Mouse (Mus musculus): Measurements from ENCODE around the gene Mpzl2. TPM values are rescaled to one million over a fixed set of nuclear protein-coding genes. Genes with fewer than 3 reads are reported as not detected.

The Mpzl2 gene
- polyA plus RNA-seq, 1 experiment from 2014 or later = 19.7 TPM

- H3K36me3 ChIP-seq = no peaks in the 10 kb centered on the region
- H3K4me2 ChIP-seq (replicated peaks) = no peak within 1 kb of the TSS
- no peak for ATAC-seq (ENCODE audit: low FRiP score, low read depth)
- H3K9me3 ChIP-seq = no peaks in the 10 kb centered on the region
- H3K27me3 ChIP-seq = no peaks in the 10 kb centered on the region
- no peak within 1 kb of the TSS for H3K4me3 ChIP-seq
- H3K27ac ChIP-seq = no peak within 1 kb of the TSS
- H3K9ac ChIP-seq = no peak within 1 kb of the TSS
- 85% methylated on average over 19 of the region's 19 CpGs for WGBS
- no peaks in the 10 kb centered on the region for H3K4me1 ChIP-seq
Observed at GRCm38 (mm10) chr9:45009180-45010078, 30.2 kb upstream of the Mpzl2 start, which contains the start of gene Cd3e. Gene Cd3e, minus strand, starts transcription at chr9:45009627.

DNA sequence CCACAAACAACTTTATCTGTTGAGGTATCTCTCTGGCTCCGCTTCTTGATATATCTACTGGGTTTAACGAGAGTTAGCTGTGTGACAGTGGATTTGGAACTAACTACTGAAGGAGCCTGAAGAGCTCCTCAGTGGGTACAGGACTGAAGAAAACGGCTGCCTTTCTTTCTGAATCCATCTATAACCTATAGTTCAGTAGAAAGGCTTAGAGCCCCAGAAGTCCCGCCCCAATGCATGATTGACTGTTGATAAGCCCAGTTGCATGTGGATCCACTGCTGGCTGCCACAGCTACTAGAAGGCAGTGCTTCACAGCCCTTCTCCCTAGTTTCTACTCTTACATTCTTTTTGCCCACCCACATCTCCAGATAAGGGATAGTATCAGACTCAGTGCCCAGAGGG is 29.1 kb upstream of the Mpzl2 start:
- no peak overlapping the region for H3K27ac ChIP-seq
- 74% methylated on average over 4 of the region's 4 CpGs for WGBS
- no peaks in the 10 kb centered on the region for H3K9me3 ChIP-seq
- no peak overlapping the region for H3K4me3 ChIP-seq
- H3K36me3 ChIP-seq = no peaks in the 10 kb centered on the region
- no peaks in the 10 kb centered on the region for H3K27me3 ChIP-seq
- H3K9ac ChIP-seq = no peak overlapping the region
- no peak overlapping the region for H3K4me2 ChIP-seq (replicated peaks)
- H3K4me1 ChIP-seq = no peaks in the 10 kb centered on the region
- no peak for ATAC-seq (ENCODE audit: low FRiP score, low read depth)

- H3K4me2 ChIP-seq (replicated peaks) = no peak overlapping the region
- H3K9me3 ChIP-seq = no peaks in the 10 kb centered on the region
- H3K27me3 ChIP-seq = no peaks in the 10 kb centered on the region
- WGBS = 45% methylated on average over 6 of the region's 6 CpGs
- no peak overlapping the region for H3K9ac ChIP-seq
- no peak overlapping the region for H3K4me3 ChIP-seq
- no peaks in the 10 kb centered on the region for H3K4me1 ChIP-seq
- no peak overlapping the region for H3K27ac ChIP-seq
- no peak for ATAC-seq (ENCODE audit: low FRiP score, low read depth)
- H3K36me3 ChIP-seq = no peaks in the 10 kb centered on the region
Observed at GRCm38 (mm10) chr9:45011291-45011690, 28.3 kb upstream of the Mpzl2 start.

DNA sequence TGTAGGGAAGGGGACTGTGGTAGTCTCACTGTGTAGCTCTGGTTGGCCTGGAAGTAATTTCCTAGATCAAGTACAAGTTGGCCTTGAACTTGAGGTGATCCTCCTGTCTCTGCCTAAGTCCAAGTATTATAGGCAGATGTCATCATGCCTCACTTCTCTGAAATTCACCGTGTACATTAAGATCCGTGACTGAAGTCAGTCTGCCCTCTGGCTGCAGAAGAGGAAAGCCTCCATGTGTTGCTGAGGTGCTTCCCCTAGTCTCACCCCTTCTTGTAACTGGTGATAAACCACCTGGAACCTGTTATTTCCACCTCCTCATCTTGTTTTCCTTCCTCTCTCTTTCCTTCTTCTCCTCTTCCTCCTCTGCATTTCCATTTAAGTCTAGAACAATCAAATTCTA is 24.7 kb upstream of the Mpzl2 start:
- H3K4me2 ChIP-seq (replicated peaks) = no peak overlapping the region
- H3K36me3 ChIP-seq = no peaks in the 10 kb centered on the region
- H3K9me3 ChIP-seq = no peaks in the 10 kb centered on the region
- no peaks in the 10 kb centered on the region for H3K27me3 ChIP-seq
- no peak overlapping the region for H3K27ac ChIP-seq
- no peak for ATAC-seq (ENCODE audit: low FRiP score, low read depth)
- H3K9ac ChIP-seq = no peak overlapping the region
- no peaks in the 10 kb centered on the region for H3K4me1 ChIP-seq
- no peak overlapping the region for H3K4me3 ChIP-seq
- 46% methylated on average over 2 of the region's 2 CpGs for WGBS

DNA sequence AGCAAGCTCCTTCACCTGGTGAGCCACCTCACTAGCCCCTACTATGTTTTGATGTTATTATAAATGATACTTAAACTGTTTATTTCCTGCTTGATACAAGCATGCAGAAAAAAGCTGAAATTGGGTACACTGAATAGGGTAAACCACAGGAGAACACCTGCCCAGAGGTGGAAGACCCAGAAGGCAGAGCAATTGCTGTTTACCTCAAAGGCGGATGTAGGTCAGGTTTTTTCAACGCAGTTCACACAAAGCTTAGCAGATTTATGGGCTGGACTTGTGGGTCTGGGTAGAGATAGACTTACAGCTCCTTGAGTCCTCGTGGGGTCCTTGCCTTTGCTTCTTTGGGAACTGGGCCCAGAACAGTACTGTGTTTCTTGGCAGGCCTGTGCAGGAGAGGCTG is 23.8 kb upstream of the Mpzl2 start:
- no peaks in the 10 kb centered on the region for H3K36me3 ChIP-seq
- no peak overlapping the region for H3K27ac ChIP-seq
- no peaks in the 10 kb centered on the region for H3K4me1 ChIP-seq
- no peak overlapping the region for H3K4me3 ChIP-seq
- H3K4me2 ChIP-seq (replicated peaks) = no peak overlapping the region
- no peaks in the 10 kb centered on the region for H3K27me3 ChIP-seq
- H3K9me3 ChIP-seq = no peaks in the 10 kb centered on the region
- no peak overlapping the region for H3K9ac ChIP-seq
- WGBS = 65% methylated on average over 3 of the region's 3 CpGs
- ATAC-seq (ENCODE audit: low FRiP score, low read depth) = no peak

DNA sequence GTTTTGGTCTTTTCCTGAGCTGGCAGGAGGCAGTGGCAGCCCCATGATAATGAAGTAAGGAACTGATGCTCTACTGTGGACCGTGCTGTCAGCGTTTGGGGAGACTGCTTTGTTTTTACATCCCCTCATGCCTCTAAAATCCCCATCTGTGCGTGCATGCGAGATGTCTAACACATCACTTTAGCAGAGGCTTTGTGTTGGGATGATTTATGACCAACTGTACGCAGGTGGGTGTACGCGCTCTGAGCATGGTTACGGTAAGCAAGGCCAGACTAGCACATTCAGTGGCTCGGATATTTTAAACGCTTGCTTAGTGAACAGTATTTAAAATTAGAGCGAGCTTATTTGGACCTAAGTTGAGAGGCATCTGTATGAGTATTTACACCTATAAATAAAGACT is 21.6 kb upstream of the Mpzl2 start:
- Histone ChIP-seq H3K4me2 (replicated peaks) (no peak overlapping the region), H3K9ac (no peak overlapping the region), H3K4me1 (no peaks in the 10 kb centered on the region), H3K36me3 (no peaks in the 10 kb centered on the region), H3K27ac (no peak overlapping the region), H3K4me3 (no peak overlapping the region), H3K9me3 (no peaks in the 10 kb centered on the region), H3K27me3 (no peaks in the 10 kb centered on the region)
- 69% methylated on average over 11 of the region's 11 CpGs for WGBS
- no peak for ATAC-seq (ENCODE audit: low FRiP score, low read depth)

DNA sequence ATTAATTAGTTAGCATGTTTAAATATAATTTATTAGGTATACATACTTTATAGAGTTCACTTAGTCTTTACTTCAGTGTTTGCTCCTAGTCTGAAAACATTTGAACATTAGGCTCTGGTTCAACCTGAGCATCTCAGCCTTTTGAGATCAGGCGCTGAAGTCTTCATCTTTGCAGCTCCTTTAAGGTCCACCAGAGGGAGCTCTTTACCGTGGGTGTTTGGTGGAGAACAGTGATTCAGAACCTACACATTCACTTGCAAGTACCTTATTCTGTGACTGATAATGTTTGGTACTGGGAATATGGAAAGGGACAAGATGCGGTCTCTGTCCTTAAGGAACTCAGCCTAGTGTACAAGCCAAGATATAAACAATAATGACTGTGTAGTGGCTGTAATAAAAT is 16.8 kb upstream of the Mpzl2 start:
- Histone ChIP-seq H3K4me2 (replicated peaks) (no peak overlapping the region), H3K4me3 (no peak overlapping the region), H3K36me3 (no peaks in the 10 kb centered on the region), H3K9me3 (no peaks in the 10 kb centered on the region), H3K4me1 (no peaks in the 10 kb centered on the region), H3K27ac (no peak overlapping the region), H3K27me3 (no peaks in the 10 kb centered on the region), H3K9ac (no peak overlapping the region)
- ATAC-seq (ENCODE audit: low FRiP score, low read depth) = no peak
- 14% methylated on average over 3 of the region's 3 CpGs for WGBS

DNA sequence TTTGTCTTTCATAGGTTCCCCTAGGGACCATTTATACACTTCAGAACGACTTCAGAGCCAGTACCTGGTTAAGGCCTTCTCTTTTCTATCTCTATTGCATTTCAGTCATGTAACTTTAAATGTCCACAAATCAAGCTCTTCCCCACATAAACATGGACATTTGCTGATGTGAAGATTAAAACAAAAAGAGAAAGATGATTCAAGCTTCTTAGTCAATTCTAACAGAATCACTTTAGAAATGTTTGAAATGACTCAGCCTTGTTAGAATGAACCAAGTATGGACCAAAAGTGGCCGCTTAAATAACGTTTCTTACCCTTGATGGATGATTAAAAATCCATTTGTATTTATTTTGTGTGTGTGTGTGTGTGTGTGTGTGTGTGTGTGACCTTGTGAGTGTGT is 16.0 kb upstream of the Mpzl2 start:
- WGBS = 61% methylated on average over 3 of the region's 3 CpGs
- no peak overlapping the region for H3K27ac ChIP-seq
- no peaks in the 10 kb centered on the region for H3K4me1 ChIP-seq
- H3K9ac ChIP-seq = no peak overlapping the region
- H3K4me2 ChIP-seq (replicated peaks) = no peak overlapping the region
- no peaks in the 10 kb centered on the region for H3K9me3 ChIP-seq
- no peak for ATAC-seq (ENCODE audit: low FRiP score, low read depth)
- H3K36me3 ChIP-seq = no peaks in the 10 kb centered on the region
- H3K4me3 ChIP-seq = no peak overlapping the region
- no peaks in the 10 kb centered on the region; the same call in 1 of the 2 replicates for H3K27me3 ChIP-seq

DNA sequence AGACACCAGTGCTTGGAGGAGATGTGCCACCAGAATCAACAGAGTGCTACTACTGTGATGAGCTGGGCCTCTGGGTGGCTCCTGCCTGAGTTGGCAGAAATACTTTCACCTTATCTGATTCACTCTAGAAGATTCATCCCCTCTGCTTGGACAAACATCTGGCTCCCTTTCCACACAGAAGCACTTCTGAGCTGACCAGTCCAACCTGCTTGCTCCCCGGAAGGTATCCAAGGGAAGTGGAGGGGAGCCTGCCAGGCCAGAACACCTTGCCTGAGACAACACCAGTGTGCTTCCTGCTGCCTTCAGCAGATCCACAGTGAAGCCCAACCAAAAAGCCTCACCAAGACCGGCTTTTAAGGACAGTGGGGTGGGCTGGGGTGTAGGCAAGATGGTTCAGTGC is 15.4 kb upstream of the Mpzl2 start:
- H3K27ac ChIP-seq = no peak overlapping the region
- no peak overlapping the region for H3K9ac ChIP-seq
- H3K4me3 ChIP-seq = no peak overlapping the region
- H3K36me3 ChIP-seq = no peaks in the 10 kb centered on the region
- H3K4me1 ChIP-seq = no peaks in the 10 kb centered on the region
- no peaks in the 10 kb centered on the region for H3K9me3 ChIP-seq
- ATAC-seq (ENCODE audit: low FRiP score, low read depth) = no peak
- H3K4me2 ChIP-seq (replicated peaks) = no peak overlapping the region
- WGBS = 75% methylated on average over 2 of the region's 2 CpGs
- H3K27me3 ChIP-seq = no peaks in the 10 kb centered on the region; the same call in none of the 2 replicates

GRCm38 (mm10) chr9:45027376-45027775 is 12.2 kb upstream of the Mpzl2 start:
- H3K36me3 ChIP-seq = no peaks in the 10 kb centered on the region
- H3K4me2 ChIP-seq (replicated peaks) = no peak overlapping the region
- no peak for ATAC-seq (ENCODE audit: low FRiP score, low read depth)
- H3K27ac ChIP-seq = no peak overlapping the region
- H3K4me3 ChIP-seq = no peak overlapping the region
- peaks cover 4% of the 10 kb centered on the region for H3K27me3 ChIP-seq
- WGBS = 71% methylated on average over 8 of the region's 8 CpGs
- H3K9me3 ChIP-seq = no peaks in the 10 kb centered on the region
- no peaks in the 10 kb centered on the region for H3K4me1 ChIP-seq
- no peak overlapping the region for H3K9ac ChIP-seq

GRCm38 (mm10) chr9:45030341-45030740 is 9.3 kb upstream of the Mpzl2 start:
- no peak for ATAC-seq (ENCODE audit: low FRiP score, low read depth)
- Histone ChIP-seq H3K36me3 (no peaks in the 10 kb centered on the region), H3K27me3 (peaks cover 4% of the 10 kb centered on the region), H3K4me1 (no peaks in the 10 kb centered on the region), H3K9me3 (no peaks in the 10 kb centered on the region), H3K9ac (no peak overlapping the region), H3K4me2 (replicated peaks) (no peak overlapping the region), H3K4me3 (no peak overlapping the region), H3K27ac (no peak overlapping the region)
- WGBS = 69% methylated on average over 6 of the region's 6 CpGs

GRCm38 (mm10) chr9:45032261-45032660 is 7.3 kb upstream of the Mpzl2 start:
- Histone ChIP-seq H3K4me1 (no peaks in the 10 kb centered on the region), H3K9ac (0 out of 2 replicates have a peak overlapping the region, but pooled peaks have one; percentile 21), H3K27ac (no peak overlapping the region), H3K4me3 (no peak overlapping the region), H3K4me2 (replicated peaks) (no peak overlapping the region), H3K27me3 (peaks cover 7% of the 10 kb centered on the region), H3K9me3 (no peaks in the 10 kb centered on the region), H3K36me3 (no peaks in the 10 kb centered on the region)
- no peak for ATAC-seq (ENCODE audit: low FRiP score, low read depth)
- WGBS = 64% methylated on average over 2 of the region's 2 CpGs

GRCm38 (mm10) chr9:45034526-45034925 is 5.1 kb upstream of the Mpzl2 start:
- Histone ChIP-seq H3K27ac (no peak overlapping the region), H3K9me3 (no peaks in the 10 kb centered on the region), H3K4me2 (replicated peaks) (no peak overlapping the region), H3K36me3 (no peaks in the 10 kb centered on the region), H3K27me3 (peaks cover 18% of the 10 kb centered on the region), H3K4me1 (no peaks in the 10 kb centered on the region), H3K4me3 (no peak overlapping the region), H3K9ac (no peak overlapping the region)
- ATAC-seq (ENCODE audit: low FRiP score, low read depth) = no peak
- 87% methylated on average over 3 of the region's 3 CpGs for WGBS

Data from limb, embryonic 13.5 days (tissue).